Mouse (Mus musculus) hindbrain, postnatal 0 days (tissue): Measurements from ENCODE around the gene Shq1. TPM values are rescaled to one million over a fixed set of nuclear protein-coding genes. Genes with fewer than 3 reads are reported as not detected.

Experiments
- ATAC-seq: fragments of 200-750 bp; cut with Nextera tagmentation; 2 replicates; pipeline ENCODE4 v1.8.0; 2017; ENCODE audit warnings: mild to moderate bottlenecking, moderate TSS enrichment, moderate library complexity
- DNase-seq: peaks from one replicate; pipeline ENCODE4 v3.0.0-alpha.2; 2015; ENCODE audit warnings: low spot score
- H3K27ac ChIP-seq: fragments of 300-500 bp; sonication (generic); 2 replicates; pipeline ENCODE4 v1.5.1; 2014; ENCODE audit warnings: mild to moderate bottlenecking
- H3K27me3 ChIP-seq: fragments of 300-500 bp; sonication (generic); 2 replicates; pipeline ENCODE4 v1.6.1; 2014; ENCODE audit warnings: low read length, mixed read lengths; ENCODE audit not compliant: insufficient read depth
- H3K36me3 ChIP-seq: fragments of 300-500 bp; sonication (generic); 2 replicates; pipeline ENCODE4 v1.6.1; 2014; ENCODE audit warnings: low read length, mixed read lengths; ENCODE audit not compliant: insufficient read depth
- H3K4me1 ChIP-seq: fragments of 300-500 bp; sonication (generic); 2 replicates; pipeline ENCODE4 v1.6.1; 2014; ENCODE audit warnings: antibody characterized with exemption, low read length, mixed read lengths; ENCODE audit not compliant: insufficient read depth
- H3K4me2 ChIP-seq: fragments of 300-500 bp; sonication (generic); 2 replicates; pipeline ENCODE4 v1.6.1; 2014; ENCODE audit warnings: low read depth, mild to moderate bottlenecking, low read length, moderate library complexity, mixed read lengths
- H3K4me3 ChIP-seq: fragments of 300-500 bp; sonication (generic); 2 replicates; pipeline ENCODE4 v1.5.1; 2014; ENCODE audit warnings: low read length
- H3K9ac ChIP-seq: fragments of 300-500 bp; sonication (generic); replicated peaks from 2 replicates; pipeline ENCODE4 v1.6.1; 2014; ENCODE audit warnings: mild to moderate bottlenecking, low read length, moderate library complexity, mixed read lengths
- H3K9me3 ChIP-seq: fragments of 300-500 bp; sonication (generic); 2 replicates; pipeline ENCODE4 v1.6.1; 2016; ENCODE audit warnings: low read length, mixed read lengths
- CTCF ChIP-seq: IDR thresholded peaks from 2 replicates; pipeline ENCODE4 v1.5.1; 2016; ENCODE audit warnings: antibody characterized with exemption, control low read depth, low read depth
- WGBS: fragments of 180-500 bp; shearing (Covaris S2); extraction: QIAGEN DNeasy Blood & Tissue Kit; methylation state at CpG from one replicate; pipeline ENCODE4 v1.1.7; 2014; 5-methylcytosine and 5-hydroxymethylcytosine counted together
- polyA plus RNA-seq: library from polyadenylated mRNA; unstranded; fragments of >200 nt; fragmentation: Nextera tagmentation; extraction: Ambion mirVana; gene quantifications from 2 replicates; pipeline ENCODE4 v1.2.1, GENCODE M21; 2015
- total RNA-seq: library from RNA; depleted of rRNA; stranded (reverse); fragments of >200 nt; gene quantifications from 2 replicates; pipeline ENCODE4 v1.2.3, GENCODE M21; 2014

Shq1 gene
- total and polyA plus RNA-seq, 2 experiments from 2014 or later: 4.1 to 5.1 TPM

DNA sequence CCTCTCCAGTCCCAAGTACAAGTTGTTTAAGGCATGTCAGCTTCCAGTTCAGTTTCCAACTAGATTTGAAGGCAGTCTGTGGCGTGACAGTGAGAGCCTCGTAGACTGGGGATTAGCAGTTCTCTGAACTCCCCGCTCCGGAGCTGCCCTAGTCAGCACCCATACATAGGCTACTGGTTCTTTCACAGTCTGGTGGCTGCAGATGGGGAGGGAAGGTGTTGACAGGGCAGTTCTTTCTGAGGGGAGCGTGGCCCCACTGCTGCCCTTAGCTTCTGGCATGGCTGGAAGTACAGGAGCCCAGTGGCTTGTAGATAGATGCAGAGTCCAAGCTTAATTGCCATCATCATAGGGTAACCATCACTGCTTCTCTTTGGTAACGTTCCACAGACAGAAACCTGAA lies 93.4 kb downstream of the Shq1 start:
- Histone ChIP-seq H3K4me3 (no peak overlapping the region), H3K4me2 (no peak overlapping the region), H3K9me3 (no peaks in the 10 kb centered on the region), H3K27ac (no peak overlapping the region), H3K27me3 (no peaks in the 10 kb centered on the region), H3K4me1 (peaks cover 5% of the 10 kb centered on the region; the same call in 1 of the 2 replicates), H3K36me3 (peaks cover 5% of the 10 kb centered on the region; the same call in 1 of the 2 replicates), H3K9ac (no peak overlapping the region)
- 90% methylated on average over 6 of the region's 6 CpGs for WGBS
- ATAC-seq: no peak
- DNase-seq: no peak
- TF ChIP-seq CTCF: no peak

DNA sequence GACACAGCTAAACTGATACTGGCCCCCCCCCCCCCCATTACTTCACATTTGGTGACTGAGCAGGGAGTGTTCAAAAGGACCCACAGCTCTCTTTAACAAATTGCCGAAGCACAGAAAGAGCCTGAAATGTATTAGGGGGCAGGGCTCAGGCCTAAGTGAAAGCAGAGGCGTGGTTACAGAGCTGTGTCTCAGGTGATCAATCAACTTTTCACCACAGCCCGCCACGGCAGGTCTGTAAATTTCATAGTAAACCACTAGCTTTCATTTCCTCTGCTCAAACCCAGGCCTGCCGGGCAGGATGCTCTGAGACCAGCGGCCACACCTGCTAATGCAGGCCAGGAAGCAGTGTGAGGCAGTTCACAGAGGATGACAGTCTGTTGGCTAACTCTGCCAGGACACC lies 94.8 kb downstream of the Shq1 start:
- no peaks in the 10 kb centered on the region for H3K4me1 ChIP-seq
- 76% methylated on average over 6 of the region's 6 CpGs for WGBS
- no peaks in the 10 kb centered on the region for H3K27me3 ChIP-seq
- DNase-seq (no peak), ATAC-seq (no peak)
- no peak for TF ChIP-seq CTCF
- H3K27ac ChIP-seq: no peak overlapping the region
- H3K4me2 ChIP-seq: no peak overlapping the region
- H3K9ac ChIP-seq: no peak overlapping the region
- no peak overlapping the region for H3K4me3 ChIP-seq
- H3K9me3 ChIP-seq: no peaks in the 10 kb centered on the region
- H3K36me3 ChIP-seq: peaks cover 5% of the 10 kb centered on the region; the same call in 1 of the 2 replicates

GRCm38 (mm10) chr6:100566774-100567173 lies 104.2 kb downstream of the Shq1 start:
- DNase-seq (no peak), ATAC-seq (no peak)
- 73% methylated on average over 6 of the region's 6 CpGs for WGBS
- no peaks in the 10 kb centered on the region for H3K9me3 ChIP-seq
- TF ChIP-seq CTCF: no peak
- H3K9ac ChIP-seq: no peak overlapping the region
- H3K36me3 ChIP-seq: no peaks in the 10 kb centered on the region
- peaks cover 22% of the 10 kb centered on the region for H3K4me1 ChIP-seq
- peaks cover 3% of the 10 kb centered on the region; the same call in 1 of the 2 replicates for H3K27me3 ChIP-seq
- H3K4me2 ChIP-seq: no peak overlapping the region
- no peak overlapping the region for H3K4me3 ChIP-seq
- H3K27ac ChIP-seq: no peak overlapping the region

GRCm38 (mm10) chr6:100564516-100564915 lies 106.4 kb downstream of the Shq1 start:
- Histone ChIP-seq H3K27ac (no peak overlapping the region), H3K4me3 (no peak overlapping the region), H3K27me3 (peaks cover 3% of the 10 kb centered on the region; the same call in 1 of the 2 replicates), H3K9ac (no peak overlapping the region), H3K4me2 (no peak overlapping the region), H3K4me1 (peaks cover 22% of the 10 kb centered on the region), H3K36me3 (no peaks in the 10 kb centered on the region), H3K9me3 (no peaks in the 10 kb centered on the region)
- TF ChIP-seq CTCF: no peak
- DNase-seq: peak; percentile 36
- no peak; the same call in 1 of the 2 replicates for ATAC-seq
- 30% methylated on average over 4 of the region's 4 CpGs for WGBS

GRCm38 (mm10) chr6:100563552-100564341 lies 107.2 kb downstream of the Shq1 start:
- Histone ChIP-seq H3K36me3 (no peaks in the 10 kb centered on the region), H3K9ac (peak overlapping the region; percentile 52), H3K9me3 (no peaks in the 10 kb centered on the region), H3K27me3 (peaks cover 3% of the 10 kb centered on the region; the same call in 1 of the 2 replicates), H3K4me3 (peak overlapping the region; percentile 42), H3K4me2 (peak overlapping the region; percentile 95), H3K27ac (peak overlapping the region; percentile 69), H3K4me1 (peaks cover 22% of the 10 kb centered on the region)
- WGBS: 5% methylated on average over 38 of the region's 38 CpGs
- ATAC-seq (peak; percentile 92), DNase-seq (peak; percentile 89)
- TF ChIP-seq CTCF: peak; percentile 78

GRCm38 (mm10) chr6:100562719-100563551 lies 108.0 kb downstream of the Shq1 start:
- Histone ChIP-seq H3K4me1 (peaks cover 22% of the 10 kb centered on the region), H3K9me3 (no peaks in the 10 kb centered on the region), H3K9ac (peak overlapping the region; percentile 52), H3K27ac (peak overlapping the region; percentile 69), H3K4me3 (peak overlapping the region; percentile 42), H3K27me3 (peaks cover 3% of the 10 kb centered on the region; the same call in 1 of the 2 replicates), H3K4me2 (peak overlapping the region; percentile 95), H3K36me3 (no peaks in the 10 kb centered on the region)
- peak; percentile 74 for DNase-seq
- WGBS: 1% methylated on average over 51 of the region's 51 CpGs
- TF ChIP-seq CTCF: no peak
- peak; percentile 61 for ATAC-seq
